Mouse (Mus musculus) thymus, postnatal 14 days (tissue): ENCODE results near the gene Olfr221.
A peak's percentile ranks its signal among the peaks of the same experiment; 100 is the strongest.

Source experiments
- DNase-seq: peaks from one replicate; pipeline ENCODE4 v3.0.0; 2021

Olfr221 gene

GRCm38 (mm10) chr14:52019051-52019589 lies 23.1 kb downstream of the Olfr221 start:
- DNase-seq = no peak

GRCm38 (mm10) chr14:52018248-52019050 lies 23.8 kb downstream of the Olfr221 start:
- DNase-seq = no peak

GRCm38 (mm10) chr14:52017662-52018061 lies 24.6 kb downstream of the Olfr221 start:
- no peak for DNase-seq

- no peak for DNase-seq
Measured at GRCm38 (mm10) chr14:52016625-52017405, 25.4 kb downstream of the Olfr221 start.

GRCm38 (mm10) chr14:52015445-52016100 lies 26.7 kb downstream of the Olfr221 start, which contains the start of gene Tmem253:
Gene Tmem253, plus strand, starts transcription at chr14:52015658.
- DNase-seq = no peak

GRCm38 (mm10) chr14:52014761-52015311 lies 27.4 kb downstream of the Olfr221 start:
- peak; percentile 64 for DNase-seq

GRCm38 (mm10) chr14:52014271-52014760 lies 27.9 kb downstream of the Olfr221 start:
- DNase-seq = no peak

GRCm38 (mm10) chr14:52013771-52014219 lies 28.5 kb downstream of the Olfr221 start:
- DNase-seq = peak; percentile 94

GRCm38 (mm10) chr14:52013021-52013610 lies 29.1 kb downstream of the Olfr221 start:
- no peak for DNase-seq

- DNase-seq = no peak
Measured at GRCm38 (mm10) chr14:52012553-52012952, 29.7 kb downstream of the Olfr221 start.

- no peak for DNase-seq
Measured at GRCm38 (mm10) chr14:52012085-52012484, 30.2 kb downstream of the Olfr221 start.

- DNase-seq = no peak
Measured at GRCm38 (mm10) chr14:52011683-52012082, 30.6 kb downstream of the Olfr221 start.

- DNase-seq = no peak
Measured at GRCm38 (mm10) chr14:52010446-52011111, 31.7 kb downstream of the Olfr221 start.

GRCm38 (mm10) chr14:52009841-52010240 lies 32.4 kb downstream of the Olfr221 start:
- no peak for DNase-seq

GRCm38 (mm10) chr14:52009361-52009760 lies 32.9 kb downstream of the Olfr221 start:
- DNase-seq = no peak

- peak; percentile 97 for DNase-seq
Measured at GRCm38 (mm10) chr14:52008321-52009203, 33.7 kb downstream of the Olfr221 start.

GRCm38 (mm10) chr14:52006771-52007170 lies 35.5 kb downstream of the Olfr221 start:
- DNase-seq = no peak

- peak; percentile 56 for DNase-seq
Measured at GRCm38 (mm10) chr14:52006241-52006640, 36.0 kb downstream of the Olfr221 start.

GRCm38 (mm10) chr14:52005616-52006015 lies 36.6 kb downstream of the Olfr221 start:
- DNase-seq = no peak

- DNase-seq = no peak
Measured at GRCm38 (mm10) chr14:52005141-52005540, 37.1 kb downstream of the Olfr221 start.
